Mouse (Mus musculus): ENCODE measurements at regions not wholly inside any gene's neighbourhood (a gene's known extent, or its start where the extent isn't known, plus 50 kb on each side); places are given as distances from the start of the nearest gene placed in this dataset.

DNA sequence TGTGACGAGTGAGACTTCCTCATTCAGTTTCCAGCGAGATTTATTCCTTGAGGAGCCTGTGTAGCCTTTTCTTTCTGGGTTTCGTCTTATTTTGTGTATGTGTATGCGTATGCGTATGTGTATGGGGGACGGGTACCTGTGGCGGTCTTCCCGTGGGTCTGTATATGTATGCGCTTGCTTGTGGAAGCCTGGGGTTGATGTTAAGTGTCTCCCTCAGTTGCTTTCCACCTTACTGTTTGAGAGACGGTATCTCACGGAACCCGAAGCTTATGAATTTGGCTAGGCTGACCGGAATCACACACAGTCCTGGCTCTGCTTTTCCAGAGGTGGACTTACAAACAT is 87.1 kb downstream of the Ankrd50 start:
- no peak for DNase-seq (ENCODE audit: extremely low read depth, insufficient read length, low spot score)

DNA sequence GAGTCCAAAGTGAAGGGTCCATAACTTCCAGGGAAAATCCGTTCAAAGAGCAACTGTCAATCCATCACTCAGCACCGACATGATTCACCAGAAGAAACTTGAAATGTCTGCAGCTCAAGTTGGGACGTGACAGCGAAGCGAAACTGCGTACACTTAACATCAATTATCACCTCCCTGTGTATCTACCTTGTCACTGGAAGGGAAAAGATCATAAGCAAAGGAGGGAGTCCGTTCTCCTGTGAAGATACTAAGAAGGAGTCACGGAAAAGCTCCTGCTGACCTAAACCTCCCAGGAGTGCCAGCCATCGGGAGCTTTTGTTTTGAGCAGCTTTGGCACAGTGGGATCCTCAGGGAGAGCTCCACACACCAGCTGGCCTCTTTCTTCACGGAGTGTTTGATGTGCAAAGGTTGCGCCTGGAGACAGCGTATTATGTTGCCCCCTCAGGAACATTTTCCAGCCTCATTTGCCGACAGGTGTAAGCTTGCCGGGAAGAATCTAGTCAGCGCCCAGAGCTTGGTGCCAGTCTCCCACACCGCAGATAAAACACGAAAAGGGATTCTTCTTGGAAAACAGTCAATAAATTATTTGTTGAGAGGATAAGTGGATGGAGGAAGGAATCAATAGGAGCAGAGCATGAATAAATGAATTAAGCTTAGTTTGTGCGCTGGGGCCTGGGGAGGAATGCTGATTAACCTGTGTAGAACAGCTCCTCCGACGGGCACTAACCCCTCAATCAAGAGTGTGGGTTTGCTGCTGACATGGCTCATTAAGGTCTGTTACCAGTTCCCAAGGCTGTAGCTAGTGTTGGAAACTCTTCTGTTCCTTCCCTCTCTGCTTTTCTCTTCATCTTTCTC is 87.7 kb downstream of the Ankrd50 start:
- no peak for DNase-seq (ENCODE audit: extremely low read depth, insufficient read length, low spot score)

DNA sequence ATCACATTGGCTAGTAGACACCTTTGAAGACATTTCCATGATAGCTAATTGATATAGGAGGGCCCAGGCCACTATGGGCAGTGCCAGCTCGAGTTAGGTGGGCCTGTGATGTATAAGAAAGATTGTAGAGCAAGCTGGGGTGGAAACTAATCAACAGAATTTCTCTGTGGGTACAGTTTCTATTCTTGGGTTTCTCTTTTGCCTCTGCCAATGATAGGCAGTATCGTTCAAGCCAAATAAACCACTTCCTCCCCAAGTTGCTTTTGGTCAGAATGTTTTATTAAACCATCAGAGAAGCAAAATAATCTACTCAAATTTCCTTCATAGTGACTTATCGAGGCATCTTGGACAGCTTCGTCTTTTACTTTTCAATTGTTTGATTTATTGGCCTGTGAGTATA is 90.3 kb downstream of the Ankrd50 start:
- no peak for DNase-seq (ENCODE audit: extremely low read depth, insufficient read length, low spot score)

DNA sequence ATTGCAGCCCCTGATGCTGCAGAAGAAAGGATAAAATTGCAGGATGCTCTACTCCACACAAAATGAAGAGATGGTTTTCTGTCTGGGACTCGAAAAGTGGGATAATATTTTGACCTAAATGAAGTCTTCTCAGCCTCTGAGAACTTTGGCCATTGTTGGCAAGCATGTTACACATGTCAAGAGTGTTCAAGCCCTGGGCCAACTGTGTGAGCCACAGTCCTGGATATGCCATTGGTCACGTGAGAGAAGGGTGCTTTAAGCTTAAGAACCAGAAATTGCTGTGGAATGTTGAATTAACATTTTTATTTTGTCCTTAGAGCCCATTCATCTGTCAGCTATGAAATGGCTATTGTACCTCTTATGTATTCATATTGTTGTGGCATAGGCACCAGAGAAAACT is 95.0 kb downstream of the Ankrd50 start:
- DNase-seq (ENCODE audit: extremely low read depth, insufficient read length, low spot score) = no peak

DNA sequence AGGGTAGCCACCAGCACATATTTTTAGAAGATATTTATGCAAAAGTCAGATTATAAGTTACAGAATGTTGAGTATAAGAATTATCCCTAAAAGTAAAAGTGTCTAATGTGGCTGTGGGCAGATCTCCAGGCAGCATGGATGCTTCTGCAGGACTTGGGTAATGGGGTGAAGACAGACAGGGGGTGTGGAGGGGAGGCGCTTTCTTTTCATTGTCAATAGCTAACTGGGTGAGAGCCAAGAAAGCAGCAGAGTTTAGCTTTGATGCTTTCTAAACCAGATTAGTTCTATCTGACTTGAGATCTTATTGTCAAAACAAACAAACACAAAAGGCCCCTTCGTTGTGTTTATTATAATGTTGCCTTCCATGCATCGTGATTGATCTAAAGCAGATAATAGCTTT is 95.7 kb downstream of the Ankrd50 start:
- no peak for DNase-seq (ENCODE audit: extremely low read depth, insufficient read length, low spot score)

DNA sequence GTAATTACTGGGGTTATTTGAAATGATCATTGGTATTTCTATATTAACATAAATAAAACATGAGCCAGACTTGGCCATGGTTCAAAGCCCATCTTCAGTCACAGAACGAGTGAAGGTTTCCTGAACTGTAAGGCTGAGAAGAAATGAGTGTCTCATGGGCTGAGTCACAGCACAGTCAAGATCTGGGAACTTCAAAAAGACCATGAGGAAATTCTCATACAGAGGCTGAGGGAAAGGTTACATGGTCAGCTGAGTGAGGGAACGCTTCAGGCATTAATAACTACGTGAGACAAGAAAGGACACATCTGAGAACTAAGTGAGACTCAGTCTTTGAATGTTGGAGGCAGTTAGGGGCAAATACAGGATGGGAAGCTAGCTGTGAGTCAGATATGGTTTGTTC is 101.9 kb downstream of the Ankrd50 start:
- peak; percentile 11 for DNase-seq (ENCODE audit: extremely low read depth, insufficient read length, low spot score)

DNA sequence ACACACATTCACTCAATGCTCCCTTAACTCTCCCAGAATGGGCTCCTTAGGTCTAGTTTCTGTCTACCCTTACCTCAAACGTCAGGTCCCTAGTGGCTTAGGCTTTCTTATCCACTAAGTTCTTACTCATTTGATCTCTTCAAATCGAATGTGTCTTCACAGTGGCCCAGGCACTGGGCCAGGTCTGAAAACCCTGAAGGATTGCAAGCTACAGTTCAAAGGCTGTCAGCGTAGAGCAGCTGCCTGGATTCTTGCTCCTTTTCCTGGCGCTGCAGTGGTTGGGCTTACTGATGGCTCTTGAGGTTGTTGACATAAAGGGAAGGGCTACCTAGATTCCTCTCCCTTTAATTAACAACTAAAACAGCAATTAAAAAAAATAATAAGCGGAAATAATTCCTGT is 103.0 kb downstream of the Ankrd50 start:
- no peak for DNase-seq (ENCODE audit: extremely low read depth, insufficient read length, low spot score)

DNA sequence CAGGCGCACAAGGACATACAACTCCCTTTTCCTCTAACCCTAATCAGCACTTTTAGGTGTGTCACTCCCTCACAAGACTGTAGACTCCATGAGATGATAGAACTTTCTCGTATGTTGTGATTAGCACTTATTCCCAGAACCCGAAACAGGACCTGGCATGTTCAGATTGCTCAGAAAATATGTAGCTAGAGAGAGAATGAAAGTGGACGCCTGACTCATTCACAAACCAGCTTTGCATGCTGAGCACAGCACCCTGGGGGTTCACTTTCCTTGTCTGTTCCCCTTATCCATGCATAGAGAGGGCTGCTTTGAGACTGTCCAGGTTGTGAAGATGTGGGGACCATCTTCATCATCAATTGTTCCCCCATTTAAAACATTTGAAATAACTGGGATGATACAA is 111.0 kb downstream of the Ankrd50 start:
- no peak for DNase-seq (ENCODE audit: extremely low read depth, insufficient read length, low spot score)

DNA sequence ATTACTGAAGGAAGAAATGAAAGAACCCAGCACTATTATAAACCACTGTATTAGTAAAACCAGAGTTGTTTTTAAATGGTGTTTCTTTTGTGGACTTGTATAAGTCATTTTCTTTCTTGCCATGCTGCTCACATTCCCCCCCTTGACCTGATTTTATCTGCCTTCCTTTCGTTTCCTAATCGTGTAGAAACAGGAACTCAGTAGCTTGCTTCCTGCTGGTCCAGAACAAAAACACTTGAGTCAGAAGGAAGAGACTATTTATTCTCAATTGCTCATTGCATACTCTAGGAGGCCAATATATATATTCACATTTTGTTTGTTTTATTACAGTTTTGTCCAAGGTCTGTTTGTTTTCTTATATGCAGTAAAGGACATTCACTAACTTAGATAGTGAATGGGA is 112.9 kb downstream of the Ankrd50 start:
- no peak for DNase-seq (ENCODE audit: extremely low read depth, insufficient read length, low spot score)

DNA sequence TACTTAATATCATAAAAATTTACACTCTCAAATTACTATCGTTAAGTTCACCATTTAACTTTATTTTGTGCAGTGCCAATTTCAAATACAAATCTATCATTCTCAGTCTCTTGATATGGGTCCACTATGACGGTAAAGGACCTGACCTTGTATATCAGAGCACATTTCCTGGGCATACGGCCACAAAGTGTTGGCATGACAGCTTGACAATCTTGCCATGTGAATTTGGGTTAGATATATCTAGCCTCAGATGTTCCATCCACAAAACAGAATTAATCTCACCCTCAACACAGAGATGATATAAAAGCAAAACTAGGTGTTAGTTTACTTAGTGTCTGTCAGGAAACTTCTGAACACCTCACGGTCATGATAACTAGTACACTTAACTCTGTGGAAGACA is 120.8 kb downstream of the Ankrd50 start:
- no peak for DNase-seq (ENCODE audit: extremely low read depth, insufficient read length, low spot score)

DNA sequence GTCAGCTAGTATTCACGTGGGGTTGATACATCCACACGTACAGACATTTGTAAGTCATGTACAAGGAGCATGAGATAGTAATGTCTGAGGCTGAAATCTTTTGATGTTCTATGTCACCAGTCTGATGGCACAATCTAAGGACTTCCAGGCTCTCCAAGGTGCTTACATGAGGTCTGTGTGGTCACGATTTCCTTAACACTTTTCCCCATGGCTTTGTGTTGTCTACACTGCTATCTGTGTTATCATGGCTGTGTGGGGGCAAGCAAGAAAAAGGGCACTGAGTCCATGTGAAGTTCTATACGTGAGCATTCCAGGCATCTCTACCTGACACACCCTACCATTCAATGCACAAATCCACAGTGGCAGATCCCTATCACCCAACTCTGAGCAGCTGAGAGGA is 123.2 kb downstream of the Ankrd50 start:
- DNase-seq (ENCODE audit: extremely low read depth, insufficient read length, low spot score) = no peak

DNA sequence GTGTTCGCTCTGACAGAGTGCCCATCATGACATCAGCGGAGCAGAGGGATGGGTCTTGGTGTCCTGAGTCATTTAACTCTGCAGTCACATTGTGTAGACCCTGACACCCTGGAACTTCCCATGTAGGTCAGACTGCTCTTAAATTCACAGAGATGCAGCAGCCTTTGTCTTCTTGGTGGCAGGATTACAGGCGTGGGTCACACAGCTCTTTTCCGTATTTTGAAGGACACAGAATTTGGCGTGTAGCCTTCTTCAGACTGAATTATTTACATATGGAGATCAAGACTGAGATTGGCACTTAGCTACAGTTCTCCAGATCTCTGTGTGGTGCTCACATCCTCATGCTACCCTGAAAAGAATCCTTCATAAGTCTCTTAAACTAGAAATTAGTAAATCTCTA is 123.7 kb downstream of the Ankrd50 start:
- DNase-seq (ENCODE audit: extremely low read depth, insufficient read length, low spot score) = no peak

DNA sequence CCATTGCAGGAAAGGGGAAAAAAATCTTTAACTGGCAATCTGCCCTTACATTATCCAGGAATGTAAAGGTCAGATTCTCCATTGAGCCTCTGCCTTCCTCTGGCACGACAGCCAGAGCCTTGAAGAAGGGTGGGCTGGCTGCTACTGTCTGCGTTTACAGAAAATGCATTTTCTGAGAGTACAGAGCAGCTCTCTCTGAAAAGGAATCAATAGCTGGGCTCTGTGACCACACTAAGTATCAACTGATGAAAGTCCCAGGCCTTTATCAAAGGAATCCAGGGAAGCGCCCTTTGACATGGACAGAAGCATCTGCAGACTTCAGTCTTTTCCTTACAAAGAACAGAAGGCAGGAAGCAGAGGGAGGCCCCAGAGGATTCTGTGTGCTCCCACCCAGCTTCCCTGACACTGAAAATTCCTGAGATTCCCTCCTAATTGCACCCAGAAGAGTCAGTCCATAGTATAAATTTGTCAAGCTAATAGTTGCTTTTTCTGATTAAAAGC is 124.2 kb downstream of the Ankrd50 start:
- no peak for DNase-seq (ENCODE audit: extremely low read depth, insufficient read length, low spot score)

DNA sequence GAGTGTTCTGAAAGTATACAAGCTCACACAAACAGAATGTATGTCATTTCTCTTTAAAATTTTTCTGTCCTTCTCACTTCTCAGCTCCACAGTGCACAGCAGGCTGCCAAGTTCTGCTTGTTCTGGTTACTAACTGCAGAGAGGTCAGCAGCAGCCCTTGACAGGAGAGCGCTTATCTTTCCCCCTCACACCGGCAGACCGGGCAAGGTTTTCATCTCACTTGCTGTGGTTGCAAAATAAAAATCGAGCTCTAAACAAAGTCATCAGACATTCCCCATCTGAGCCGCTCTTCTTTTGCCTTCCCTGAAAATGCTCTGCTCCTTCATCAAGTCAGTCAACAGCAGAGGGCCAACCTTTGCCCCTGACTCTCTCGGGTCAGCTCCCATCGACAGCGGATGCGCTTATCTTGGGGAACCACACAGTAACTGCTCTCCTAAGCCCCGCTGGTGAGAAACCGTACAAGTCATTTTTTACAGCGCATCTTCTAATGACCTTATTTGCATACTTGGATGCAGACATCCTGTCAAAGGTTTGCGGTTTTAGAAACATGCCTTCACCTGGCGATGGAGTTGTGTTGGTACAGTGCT is 126.6 kb downstream of the Ankrd50 start:
- no peak for DNase-seq (ENCODE audit: extremely low read depth, insufficient read length, low spot score)

DNA sequence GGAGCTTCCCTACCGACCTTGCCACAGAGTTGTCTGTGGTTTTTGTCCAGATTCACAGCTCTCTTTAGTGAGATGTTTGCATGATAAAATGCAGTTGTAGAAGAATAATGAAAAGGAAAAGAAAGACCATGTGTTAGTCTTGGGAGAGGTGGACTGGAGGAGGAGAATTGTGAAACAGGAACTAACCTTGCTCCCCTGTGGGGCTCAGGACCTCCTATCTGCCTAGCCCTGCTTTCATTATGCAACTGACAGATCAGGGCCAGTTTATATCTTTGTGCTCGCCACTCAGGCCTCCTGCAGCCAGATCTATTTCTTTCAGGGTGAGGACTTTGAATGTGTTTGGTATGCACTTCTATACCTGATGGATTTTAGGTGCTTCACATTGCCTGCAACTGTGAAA is 140.4 kb downstream of the Ankrd50 start:
- no peak for DNase-seq (ENCODE audit: extremely low read depth, insufficient read length, low spot score)

DNA sequence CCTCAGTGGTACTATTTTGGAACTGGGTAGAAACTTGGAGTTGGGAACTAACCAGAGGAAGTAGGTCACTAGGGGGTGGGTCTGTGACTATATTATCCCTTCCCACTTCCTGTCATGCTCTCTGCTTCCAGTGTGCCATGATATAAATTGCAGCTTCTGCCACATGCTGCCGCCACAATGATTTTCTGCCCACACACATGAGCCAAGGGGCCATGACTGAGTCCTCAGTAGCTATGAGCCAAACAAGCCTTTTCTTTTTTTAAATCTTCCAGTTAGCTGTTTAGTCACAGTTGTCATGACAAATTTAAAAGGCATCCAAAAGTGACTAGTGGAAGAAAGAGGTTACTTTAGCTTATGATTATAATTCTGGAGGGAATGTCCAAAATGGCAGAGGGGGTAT is 143.0 kb downstream of the Ankrd50 start:
- DNase-seq (ENCODE audit: extremely low read depth, insufficient read length, low spot score) = peak; percentile 5

DNA sequence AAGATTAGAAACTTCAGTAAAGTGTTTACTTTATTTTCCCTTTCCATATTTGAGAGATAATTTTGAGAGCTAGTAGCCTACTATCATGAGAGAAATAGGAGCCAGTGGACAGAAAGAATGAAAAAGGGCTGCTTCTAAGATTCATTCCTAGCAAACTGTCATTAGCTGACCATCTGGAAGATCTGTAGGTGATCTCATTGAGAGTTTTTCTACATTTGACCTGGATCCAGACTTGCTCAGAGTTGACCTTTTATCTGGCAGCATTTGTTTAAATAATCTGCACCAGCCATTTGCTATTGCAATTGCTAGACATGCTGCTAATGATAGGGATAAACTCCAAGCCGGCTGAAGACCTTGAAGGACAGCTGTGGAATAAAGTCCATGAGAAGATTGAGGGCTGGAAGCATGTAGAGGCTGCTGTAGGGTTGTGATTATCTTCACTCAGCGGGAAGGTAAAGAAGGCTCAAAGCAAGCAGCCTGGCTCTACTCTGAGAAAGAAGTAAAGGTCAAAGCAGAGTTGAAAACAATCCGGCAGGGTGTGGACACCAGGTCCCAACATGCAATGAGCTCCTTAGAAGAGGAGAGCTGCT is 151.2 kb downstream of the Ankrd50 start:
- no peak for DNase-seq (ENCODE audit: extremely low read depth, insufficient read length, low spot score)

DNA sequence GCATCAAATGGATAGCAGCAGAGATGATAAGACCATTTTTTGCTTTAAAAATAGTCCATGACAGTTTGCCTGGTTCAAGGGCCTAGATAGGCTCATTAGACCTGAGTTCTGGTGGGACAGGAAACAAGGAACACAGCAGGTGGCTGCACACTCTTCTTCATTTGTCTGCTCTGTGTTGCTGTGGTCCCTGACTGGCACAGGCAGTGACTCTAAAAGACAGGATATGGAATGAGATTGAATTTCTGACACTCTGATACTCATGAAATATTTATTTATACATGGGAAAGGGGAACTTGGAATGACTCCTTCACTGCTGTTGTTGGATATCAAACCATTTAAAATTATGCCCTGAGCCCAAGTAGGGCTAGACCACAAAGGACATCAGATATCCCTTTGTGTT is 153.5 kb downstream of the Ankrd50 start:
- no peak for DNase-seq (ENCODE audit: extremely low read depth, insufficient read length, low spot score)

DNA sequence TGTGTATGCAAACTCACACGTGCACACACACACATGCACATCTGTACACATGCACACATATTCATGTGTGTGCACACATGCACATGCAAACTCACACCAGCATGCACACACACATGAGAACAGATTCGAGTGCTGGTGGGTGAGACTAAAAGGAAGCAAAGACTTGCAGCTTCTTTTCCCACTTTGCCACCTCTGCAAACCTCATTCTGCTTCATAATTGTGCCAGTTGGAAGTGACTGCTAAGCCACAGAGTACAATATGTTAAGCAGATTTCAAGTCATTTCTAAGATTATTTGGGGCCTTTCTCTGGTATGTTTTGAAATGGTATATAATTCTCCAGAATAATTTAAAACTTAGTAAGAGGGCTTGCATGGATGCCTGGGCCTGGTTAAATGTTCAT is 157.4 kb downstream of the Ankrd50 start:
- DNase-seq (ENCODE audit: extremely low read depth, insufficient read length, low spot score) = no peak

DNA sequence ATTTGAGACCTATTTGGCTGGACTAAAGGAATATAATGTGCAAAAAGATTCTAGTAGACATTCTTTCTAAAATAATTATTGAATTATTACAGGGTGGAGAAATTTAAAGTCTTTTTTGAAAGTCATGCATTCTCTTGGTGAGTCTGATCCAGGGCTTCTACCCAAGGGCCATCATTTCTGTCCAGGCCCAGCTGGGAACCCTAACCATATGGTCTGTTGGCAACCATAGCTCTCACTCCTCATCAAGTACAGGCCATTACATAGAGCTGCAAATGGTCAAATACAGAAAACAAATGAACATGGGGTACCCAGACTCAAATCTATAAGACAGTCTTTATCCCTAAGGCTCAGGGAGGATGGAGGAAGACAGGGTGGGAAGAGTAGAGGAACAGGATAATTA is 158.4 kb downstream of the Ankrd50 start:
- DNase-seq (ENCODE audit: extremely low read depth, insufficient read length, low spot score) = no peak

DNA sequence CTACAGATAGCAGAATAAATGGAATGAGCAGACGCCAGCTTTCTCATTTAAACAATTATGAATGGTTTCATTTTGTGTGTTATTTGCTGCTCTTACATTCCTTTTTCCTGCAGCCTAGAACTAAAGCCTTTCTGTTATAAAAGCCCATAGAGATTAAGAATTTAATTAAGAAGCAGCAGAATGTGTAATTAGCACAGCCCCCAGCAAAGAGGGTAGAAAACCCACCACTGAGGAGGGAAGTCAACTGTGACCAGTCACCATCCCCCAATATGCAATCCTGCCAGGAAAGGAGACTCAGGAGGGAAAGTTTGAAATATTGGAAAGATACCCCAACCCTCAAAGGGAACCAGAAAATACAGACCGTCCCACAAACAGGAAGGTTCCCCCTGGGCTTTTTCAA is 160.0 kb downstream of the Ankrd50 start:
- DNase-seq (ENCODE audit: extremely low read depth, insufficient read length, low spot score) = no peak

DNA sequence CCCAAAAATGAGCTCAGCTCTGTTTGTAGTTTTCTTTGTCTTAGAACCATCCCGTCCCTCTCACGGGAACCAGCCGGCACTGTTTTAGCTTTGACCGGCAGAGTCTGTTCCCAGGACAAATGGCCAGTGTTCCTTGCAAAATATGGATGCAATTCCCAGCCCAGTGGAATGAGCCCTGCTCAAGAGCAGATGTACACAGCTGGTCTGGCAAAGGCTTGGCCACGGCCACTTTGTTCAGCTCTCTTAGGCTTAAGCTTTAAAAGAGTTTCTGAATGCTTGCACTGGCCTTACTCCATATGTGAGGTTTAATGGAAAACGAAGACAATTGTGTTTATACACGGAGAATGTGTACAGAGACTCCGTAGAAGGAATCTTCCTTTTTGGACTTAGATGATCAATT is 162.2 kb downstream of the Ankrd50 start:
- DNase-seq (ENCODE audit: extremely low read depth, insufficient read length, low spot score) = no peak
